Mouse (Mus musculus) hindbrain, embryonic 14.5 days (tissue): Measurements from ENCODE around the gene Ift27. TPM values are rescaled to one million over a fixed set of nuclear protein-coding genes. Genes with fewer than 3 reads are reported as not detected.

ENCODE experiments used
- ATAC-seq: fragments of 200-750 bp; cut with Nextera tagmentation; 2 replicates; pipeline ENCODE4 v1.8.0; 2017; ENCODE audit warnings: moderate number of reproducible peaks, mild to moderate bottlenecking, moderate TSS enrichment, moderate library complexity; ENCODE audit not compliant: low FRiP score
- DNase-seq: peaks from one replicate; pipeline ENCODE4 v3.0.0-alpha.2; 2015; ENCODE audit warnings: low spot score
- H3K27ac ChIP-seq: fragments of 300-500 bp; sonication (generic); 2 replicates; pipeline ENCODE4 v1.5.1; 2014; ENCODE audit warnings: mild to moderate bottlenecking, moderate library complexity
- H3K27me3 ChIP-seq: fragments of 300-500 bp; sonication (generic); 2 replicates; pipeline ENCODE4 v1.6.1; 2014; ENCODE audit warnings: mild to moderate bottlenecking, low read length, mixed read lengths; ENCODE audit not compliant: control insufficient read depth, insufficient read depth
- H3K36me3 ChIP-seq: fragments of 300-500 bp; sonication (generic); replicated peaks from 2 replicates; pipeline ENCODE4 v1.6.1; 2014; ENCODE audit not compliant: control insufficient read depth, insufficient read depth
- H3K4me1 ChIP-seq: fragments of 300-500 bp; sonication (generic); replicated peaks from 2 replicates; pipeline ENCODE4 v1.6.1; 2014; ENCODE audit warnings: antibody characterized with exemption, low read length, mixed read lengths; ENCODE audit not compliant: control insufficient read depth, insufficient read depth
- H3K4me2 ChIP-seq: fragments of 300-500 bp; sonication (generic); replicated peaks from 2 replicates; pipeline ENCODE4 v1.6.1; 2014; ENCODE audit warnings: mild to moderate bottlenecking, moderate library complexity
- H3K4me3 ChIP-seq: fragments of 300-500 bp; sonication (generic); replicated peaks from 2 replicates; pipeline ENCODE4 v1.5.1; 2014; ENCODE audit warnings: mild to moderate bottlenecking, low read length
- H3K9ac ChIP-seq: fragments of 300-500 bp; sonication (generic); 2 replicates; pipeline ENCODE4 v1.6.1; 2014
- H3K9me3 ChIP-seq: fragments of 300-500 bp; sonication (generic); 2 replicates; pipeline ENCODE4 v1.6.1; 2016; ENCODE audit warnings: low read length; ENCODE audit not compliant: control insufficient read depth
- WGBS: fragments of 180-500 bp; shearing (Covaris S2); extraction: QIAGEN DNeasy Blood & Tissue Kit; methylation state at CpG from one replicate; pipeline ENCODE4 v1.1.7; 2014; 5-methylcytosine and 5-hydroxymethylcytosine counted together
- polyA plus RNA-seq: library from polyadenylated mRNA; unstranded; fragments of >200 nt; fragmentation: Nextera tagmentation; extraction: Ambion mirVana; gene quantifications from 2 replicates; pipeline ENCODE4 v1.2.1, GENCODE M21; 2014

The Ift27 gene
- polyA plus RNA-seq, 1 experiment from 2014 or later = 108 TPM

- no peaks in the 10 kb centered on the region for H3K9me3 ChIP-seq
- peaks cover 37% of the 10 kb centered on the region for H3K4me1 ChIP-seq
- H3K4me3 ChIP-seq = no peak overlapping the region
- H3K27ac ChIP-seq = no peak overlapping the region
- DNase-seq = no peak
- no peak overlapping the region for H3K4me2 ChIP-seq
- no peak for ATAC-seq
- H3K27me3 ChIP-seq = no peaks in the 10 kb centered on the region
- no peak overlapping the region for H3K9ac ChIP-seq
- 64% methylated on average over 10 of the region's 10 CpGs for WGBS
- H3K36me3 ChIP-seq = no peaks in the 10 kb centered on the region
These were observed 3.4 kb upstream of the Ift27 start for GRCm38 (mm10) chr15:78177257-78177656.

- H3K4me3 ChIP-seq = peak overlapping the region; percentile 31
- peaks cover 25% of the 10 kb centered on the region for H3K4me1 ChIP-seq
- ATAC-seq (no peak), DNase-seq (no peak)
- 74% methylated on average over 6 of the region's 6 CpGs for WGBS
- no peaks in the 10 kb centered on the region for H3K27me3 ChIP-seq
- H3K4me2 ChIP-seq = peak overlapping the region; percentile 53
- H3K36me3 ChIP-seq = no peaks in the 10 kb centered on the region
- H3K27ac ChIP-seq = peak overlapping the region; percentile 84
- H3K9me3 ChIP-seq = no peaks in the 10 kb centered on the region
- H3K9ac ChIP-seq = peak overlapping the region; percentile 57
These were observed 959 bp upstream of the Ift27 start for GRCm38 (mm10) chr15:78174887-78175245.

GRCm38 (mm10) chr15:78172899-78173817 lies 749 bp downstream of the Ift27 start:
- Histone ChIP-seq H3K4me3 (peak overlapping the region; percentile 65), H3K4me1 (peaks cover 21% of the 10 kb centered on the region), H3K9ac (peak overlapping the region; percentile 80), H3K4me2 (peak overlapping the region; percentile 96), H3K27ac (peak overlapping the region; percentile 66; the same call in 1 of the 2 replicates), H3K27me3 (no peaks in the 10 kb centered on the region), H3K9me3 (no peaks in the 10 kb centered on the region), H3K36me3 (no peaks in the 10 kb centered on the region)
- ATAC-seq (no peak), DNase-seq (no peak)
- WGBS = 23% methylated on average over 26 of the region's 26 CpGs

DNA sequence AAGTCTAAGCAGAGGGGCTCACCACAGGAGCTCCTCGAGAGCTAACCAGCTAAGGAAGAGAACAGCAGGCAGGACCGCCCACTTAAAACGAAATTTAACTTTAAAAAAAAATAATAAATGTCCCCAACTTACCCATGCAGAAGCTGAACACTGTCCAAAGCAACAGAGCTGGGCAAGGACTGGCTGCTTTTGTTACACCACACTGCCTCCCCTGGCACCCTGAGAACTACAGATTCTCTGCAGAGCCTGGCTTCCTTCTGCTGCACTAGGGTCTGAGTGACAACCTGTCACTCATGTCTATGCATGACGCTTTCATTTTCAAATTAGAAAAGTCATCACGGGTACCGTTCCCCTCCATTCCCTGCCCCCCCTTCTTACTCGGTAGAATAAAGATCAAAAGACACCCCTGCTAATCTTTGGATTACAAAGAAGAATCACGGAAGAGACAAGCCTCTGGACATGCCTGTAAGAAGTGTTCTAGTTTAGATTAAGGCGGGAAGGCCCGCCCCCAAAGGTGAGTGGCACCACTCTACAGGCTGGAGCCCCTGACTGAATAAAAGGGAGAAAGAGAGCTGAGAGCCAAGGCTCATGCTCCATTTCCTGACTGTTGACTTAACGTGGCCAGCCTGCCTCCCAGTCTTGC lies 1.5 kb downstream of the Ift27 start:
- H3K36me3 ChIP-seq = no peaks in the 10 kb centered on the region
- 73% methylated on average over 11 of the region's 11 CpGs for WGBS
- no peak overlapping the region for H3K9ac ChIP-seq
- H3K4me1 ChIP-seq = peaks cover 21% of the 10 kb centered on the region
- peak overlapping the region; percentile 96 for H3K4me2 ChIP-seq
- H3K9me3 ChIP-seq = no peaks in the 10 kb centered on the region
- no peak overlapping the region for H3K4me3 ChIP-seq
- DNase-seq (no peak), ATAC-seq (no peak)
- H3K27me3 ChIP-seq = no peaks in the 10 kb centered on the region
- H3K27ac ChIP-seq = no peak overlapping the region

- DNase-seq (no peak), ATAC-seq (no peak)
- Histone ChIP-seq H3K9me3 (no peaks in the 10 kb centered on the region), H3K4me3 (no peak overlapping the region), H3K36me3 (no peaks in the 10 kb centered on the region), H3K27ac (no peak overlapping the region), H3K27me3 (no peaks in the 10 kb centered on the region), H3K4me2 (no peak overlapping the region), H3K4me1 (peaks cover 21% of the 10 kb centered on the region), H3K9ac (no peak overlapping the region)
- 93% methylated on average over 10 of the region's 10 CpGs for WGBS
These were observed 2.3 kb downstream of the Ift27 start for GRCm38 (mm10) chr15:78171651-78172050.

GRCm38 (mm10) chr15:78170708-78171107 lies 3.2 kb downstream of the Ift27 start:
- peaks cover 3% of the 10 kb centered on the region; the same call in 1 of the 2 replicates for H3K36me3 ChIP-seq
- no peak overlapping the region for H3K27ac ChIP-seq
- no peak overlapping the region for H3K4me2 ChIP-seq
- no peak for ATAC-seq
- peaks cover 21% of the 10 kb centered on the region for H3K4me1 ChIP-seq
- no peak for DNase-seq
- 92% methylated on average over 15 of the region's 15 CpGs for WGBS
- H3K9me3 ChIP-seq = no peaks in the 10 kb centered on the region
- no peaks in the 10 kb centered on the region for H3K27me3 ChIP-seq
- no peak overlapping the region for H3K4me3 ChIP-seq
- no peak overlapping the region for H3K9ac ChIP-seq

- no peak overlapping the region for H3K9ac ChIP-seq
- H3K36me3 ChIP-seq = peaks cover 6% of the 10 kb centered on the region; the same call in 1 of the 2 replicates
- no peak for ATAC-seq
- no peak for DNase-seq
- peaks cover 14% of the 10 kb centered on the region for H3K4me1 ChIP-seq
- H3K27me3 ChIP-seq = no peaks in the 10 kb centered on the region
- H3K4me2 ChIP-seq = no peak overlapping the region
- WGBS = 80% methylated on average over 11 of the region's 11 CpGs
- H3K9me3 ChIP-seq = no peaks in the 10 kb centered on the region
- H3K27ac ChIP-seq = no peak overlapping the region
- H3K4me3 ChIP-seq = no peak overlapping the region
These were observed 4.3 kb downstream of the Ift27 start for GRCm38 (mm10) chr15:78169566-78169965.

DNA sequence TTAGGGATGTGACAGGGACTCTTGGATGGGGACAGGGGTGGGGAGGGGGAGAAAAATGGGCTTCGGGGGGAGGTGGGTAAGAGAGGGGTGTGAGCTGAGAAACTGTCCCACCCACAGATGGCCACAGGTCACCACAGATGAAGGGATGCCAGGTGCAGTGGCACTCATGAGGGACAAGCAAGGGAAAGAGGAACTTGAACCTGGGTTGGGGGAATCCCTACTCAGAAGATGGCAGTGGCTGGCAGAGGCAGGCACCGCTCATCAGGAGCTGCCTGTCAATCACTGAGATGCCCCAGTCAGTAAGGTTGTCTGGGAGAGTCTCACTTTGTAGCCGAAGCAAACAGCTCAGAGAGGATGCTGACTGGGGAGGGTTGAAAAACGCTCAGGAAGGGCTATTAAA lies 8.6 kb downstream of the Ift27 start:
- ATAC-seq (no peak), DNase-seq (no peak)
- Histone ChIP-seq H3K27me3 (no peaks in the 10 kb centered on the region), H3K9me3 (no peaks in the 10 kb centered on the region), H3K4me2 (no peak overlapping the region), H3K4me1 (no peaks in the 10 kb centered on the region), H3K36me3 (peaks cover 19% of the 10 kb centered on the region), H3K9ac (no peak overlapping the region), H3K27ac (no peak overlapping the region; the same call in 1 of the 2 replicates), H3K4me3 (no peak overlapping the region)
- WGBS = 86% methylated on average over 4 of the region's 4 CpGs

DNA sequence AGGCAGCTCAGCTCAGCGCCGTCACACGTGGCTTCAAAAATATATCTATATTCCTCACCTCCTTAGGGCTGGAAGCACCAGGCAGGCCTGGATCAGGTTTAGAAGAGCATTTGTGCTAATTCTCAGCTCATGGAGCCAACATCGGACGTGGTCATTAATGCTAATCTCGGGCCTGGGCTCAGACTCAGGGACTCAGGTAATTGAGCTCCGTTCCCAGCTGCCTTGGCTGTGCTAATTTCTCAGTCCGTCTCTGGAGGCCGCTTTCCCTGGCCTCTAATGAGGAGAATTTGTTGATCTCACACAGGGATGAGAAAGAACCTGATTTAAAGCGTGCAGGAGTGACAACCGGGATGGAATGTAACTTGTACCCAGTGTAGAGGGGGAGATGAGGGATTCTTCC lies 9.4 kb downstream of the Ift27 start:
- H3K4me3 ChIP-seq = no peak overlapping the region
- peak overlapping the region; percentile 36; the same call in 1 of the 2 replicates for H3K27ac ChIP-seq
- DNase-seq (peak; percentile 29), ATAC-seq (no peak)
- H3K4me1 ChIP-seq = no peaks in the 10 kb centered on the region
- H3K36me3 ChIP-seq = peaks cover 19% of the 10 kb centered on the region
- WGBS = 59% methylated on average over 11 of the region's 11 CpGs
- H3K9me3 ChIP-seq = no peaks in the 10 kb centered on the region
- H3K9ac ChIP-seq = no peak overlapping the region
- H3K27me3 ChIP-seq = no peaks in the 10 kb centered on the region
- no peak overlapping the region for H3K4me2 ChIP-seq
